Mouse (Mus musculus) midbrain, embryonic 14.5 days (tissue): ENCODE measurements at regions not wholly inside any gene's neighbourhood (a gene's known extent, or its start where the extent isn't known, plus 50 kb on each side); places are given as distances from the start of the nearest gene placed in this dataset.
A peak's percentile ranks its signal among the peaks of the same experiment; 100 is the strongest.

ENCODE experiments used
- ATAC-seq: fragments of 200-750 bp; cut with Nextera tagmentation; 2 replicates; pipeline ENCODE4 v1.8.0; 2017; ENCODE audit warnings: moderate number of reproducible peaks, moderate library complexity; ENCODE audit not compliant: low FRiP score, low TSS enrichment
- DNase-seq: peaks from one replicate; pipeline ENCODE4 v3.0.0-alpha.2; 2015
- H3K27ac ChIP-seq: fragments of 300-500 bp; sonication (generic); replicated peaks from 2 replicates; pipeline ENCODE4 v1.5.1; 2014; ENCODE audit warnings: mild to moderate bottlenecking, low read depth, low read length, moderate library complexity
- H3K27me3 ChIP-seq: fragments of 300-500 bp; sonication (generic); 2 replicates; pipeline ENCODE4 v1.6.1; 2014; ENCODE audit warnings: low read length, control low read depth, mixed read lengths; ENCODE audit not compliant: control insufficient read depth, insufficient read depth
- H3K36me3 ChIP-seq: fragments of 300-500 bp; sonication (generic); 2 replicates; pipeline ENCODE4 v1.6.1; 2014; ENCODE audit warnings: low read length, control low read depth; ENCODE audit not compliant: control insufficient read depth, insufficient read depth
- H3K4me1 ChIP-seq: fragments of 300-500 bp; sonication (generic); 2 replicates; pipeline ENCODE4 v1.6.1; 2014; ENCODE audit warnings: mild to moderate bottlenecking, antibody characterized with exemption, low read length, control low read depth; ENCODE audit not compliant: control insufficient read depth, insufficient read depth
- H3K4me2 ChIP-seq: fragments of 300-500 bp; sonication (generic); 2 replicates; pipeline ENCODE4 v1.6.1; 2014; ENCODE audit warnings: mild to moderate bottlenecking, low read length, moderate library complexity
- H3K4me3 ChIP-seq: fragments of 300-500 bp; sonication (generic); replicated peaks from 2 replicates; pipeline ENCODE4 v1.5.1; 2014; ENCODE audit warnings: low read depth, low read length
- H3K9ac ChIP-seq: fragments of 300-500 bp; sonication (generic); replicated peaks from 2 replicates; pipeline ENCODE4 v1.6.1; 2014; ENCODE audit warnings: mild to moderate bottlenecking, low read length, moderate library complexity
- H3K9me3 ChIP-seq: fragments of 300-500 bp; sonication (generic); 2 replicates; pipeline ENCODE4 v1.6.1; 2016; ENCODE audit warnings: low read length, control low read depth, mixed read lengths; ENCODE audit not compliant: control insufficient read depth
- WGBS: fragments of 180-500 bp; shearing (Covaris S2); extraction: QIAGEN DNeasy Blood & Tissue Kit; methylation state at CpG from one replicate; pipeline ENCODE4 v1.1.7; 2014; 5-methylcytosine and 5-hydroxymethylcytosine counted together

DNA sequence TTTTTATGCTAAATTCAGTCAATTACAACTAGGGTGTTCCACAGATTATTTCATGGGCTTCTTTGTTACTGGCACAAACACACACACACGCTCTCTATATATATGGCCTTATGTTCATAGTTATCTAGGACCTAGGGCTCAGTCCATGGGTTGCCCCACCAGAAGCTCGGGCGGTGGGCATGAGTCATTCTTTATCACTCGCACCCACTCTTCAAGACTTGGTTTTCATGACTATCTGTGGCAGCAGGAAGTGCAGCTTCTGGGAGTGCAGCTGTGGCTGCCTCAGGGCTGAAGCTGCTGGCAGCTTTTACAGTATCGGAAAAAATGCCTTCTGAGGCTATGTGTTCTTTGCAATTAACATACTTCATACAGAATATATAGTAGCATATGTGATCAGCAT is 198.7 kb downstream of the Ipo11 start:
- no peaks in the 10 kb centered on the region for H3K27me3 ChIP-seq
- H3K4me3 ChIP-seq = no peak overlapping the region
- no peak overlapping the region for H3K9ac ChIP-seq
- H3K9me3 ChIP-seq = no peaks in the 10 kb centered on the region
- H3K4me2 ChIP-seq = no peak overlapping the region
- no peak overlapping the region for H3K27ac ChIP-seq
- no peaks in the 10 kb centered on the region for H3K4me1 ChIP-seq
- H3K36me3 ChIP-seq = no peaks in the 10 kb centered on the region
- ATAC-seq = no peak
- WGBS = 93% methylated on average over 5 of the region's 5 CpGs
- DNase-seq = no peak

DNA sequence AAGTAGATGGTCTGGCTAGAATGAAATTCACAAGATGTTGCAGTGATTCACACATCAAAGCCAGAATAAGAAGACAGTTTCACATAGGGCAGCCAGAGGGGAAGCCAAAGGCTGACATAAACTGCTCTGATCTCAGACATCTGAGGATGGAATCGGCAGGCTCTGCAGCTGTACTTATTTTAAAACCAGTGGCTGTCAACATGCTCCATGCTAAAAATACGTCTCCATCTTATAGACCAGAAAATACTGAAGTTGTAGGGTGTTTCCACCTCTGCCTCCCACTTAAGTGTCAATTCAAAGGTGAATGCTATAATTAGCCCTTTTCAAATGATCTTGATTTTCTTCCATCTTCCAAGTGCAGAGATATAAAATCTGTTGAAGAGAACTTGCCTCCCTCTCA is 202.4 kb downstream of the Ipo11 start:
- Histone ChIP-seq H3K4me2 (no peak overlapping the region), H3K36me3 (no peaks in the 10 kb centered on the region), H3K9ac (no peak overlapping the region), H3K9me3 (no peaks in the 10 kb centered on the region), H3K27ac (no peak overlapping the region), H3K27me3 (no peaks in the 10 kb centered on the region), H3K4me3 (no peak overlapping the region), H3K4me1 (no peaks in the 10 kb centered on the region)
- WGBS = 82% methylated on average over 2 of the region's 2 CpGs
- DNase-seq (no peak), ATAC-seq (no peak)

DNA sequence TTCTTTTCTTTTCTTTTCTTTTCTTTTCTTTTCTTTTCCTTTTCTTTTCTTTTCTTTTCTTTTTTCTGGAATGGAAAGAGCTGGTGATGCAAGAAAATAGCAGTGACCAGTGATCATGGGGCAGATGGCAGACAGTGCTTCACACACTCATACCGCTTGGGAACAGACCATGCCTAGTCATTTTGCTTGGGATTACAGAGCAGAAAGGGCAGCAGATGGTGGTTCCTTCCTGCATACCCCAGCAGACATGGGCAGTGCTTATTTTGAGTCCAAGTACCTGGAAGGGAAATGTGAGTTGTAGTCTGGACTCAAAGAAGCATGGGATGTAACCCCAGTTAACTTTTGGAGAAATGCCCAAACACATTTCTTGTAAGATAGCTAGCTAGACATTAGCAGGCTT is 203.9 kb downstream of the Ipo11 start:
- Histone ChIP-seq H3K27me3 (no peaks in the 10 kb centered on the region), H3K9ac (no peak overlapping the region), H3K4me3 (no peak overlapping the region), H3K4me2 (no peak overlapping the region), H3K4me1 (no peaks in the 10 kb centered on the region), H3K27ac (no peak overlapping the region), H3K9me3 (no peaks in the 10 kb centered on the region), H3K36me3 (no peaks in the 10 kb centered on the region)
- DNase-seq = no peak
- 89% methylated on average over 1 of the region's 1 CpGs for WGBS
- no peak for ATAC-seq

DNA sequence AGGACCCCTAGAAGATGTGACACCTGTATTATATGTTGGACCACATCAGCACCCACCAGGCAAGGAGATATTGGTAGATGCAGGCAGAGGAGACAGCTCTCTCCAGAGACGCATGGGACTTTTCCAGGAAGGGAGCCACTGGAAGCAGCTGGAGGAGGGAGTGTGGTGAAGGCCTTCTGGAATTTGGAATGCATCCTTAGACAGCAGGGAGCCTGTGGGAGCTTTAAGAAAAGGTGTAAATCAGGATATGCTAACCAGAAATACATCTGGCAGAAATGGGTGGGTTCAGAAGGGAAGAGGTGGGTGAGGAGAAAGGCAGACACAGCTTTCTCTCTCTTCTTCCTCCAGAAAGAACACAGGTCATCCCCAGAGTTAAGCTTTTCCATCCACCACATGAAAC is 213.4 kb downstream of the Ipo11 start:
- H3K27me3 ChIP-seq = no peaks in the 10 kb centered on the region
- no peak overlapping the region for H3K4me2 ChIP-seq
- no peaks in the 10 kb centered on the region for H3K4me1 ChIP-seq
- no peak overlapping the region for H3K27ac ChIP-seq
- DNase-seq = no peak
- no peak overlapping the region for H3K4me3 ChIP-seq
- H3K9me3 ChIP-seq = no peaks in the 10 kb centered on the region
- no peaks in the 10 kb centered on the region for H3K36me3 ChIP-seq
- H3K9ac ChIP-seq = no peak overlapping the region
- 79% methylated on average over 1 of the region's 1 CpGs for WGBS
- no peak for ATAC-seq

DNA sequence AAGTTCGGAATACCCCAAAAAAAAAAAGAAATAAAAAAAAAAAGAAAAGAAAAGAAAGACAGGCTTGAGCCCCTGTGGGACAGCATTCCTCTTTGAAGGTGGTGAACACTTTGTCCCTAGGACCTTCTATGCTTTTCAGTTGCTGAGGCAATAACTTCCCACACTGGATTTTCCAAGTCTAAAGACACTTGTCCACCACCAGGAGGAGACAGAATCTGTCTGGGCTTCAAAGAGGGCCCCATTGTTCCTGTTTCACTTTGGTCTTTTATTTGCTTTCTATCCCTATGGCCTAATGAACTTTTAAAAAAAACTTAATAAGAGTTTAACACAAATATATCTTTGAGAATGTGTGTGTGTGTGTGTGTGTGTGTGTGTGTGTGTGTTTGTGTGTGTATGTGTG is 215.6 kb downstream of the Ipo11 start:
- Histone ChIP-seq H3K9me3 (no peaks in the 10 kb centered on the region), H3K27me3 (no peaks in the 10 kb centered on the region), H3K4me1 (no peaks in the 10 kb centered on the region), H3K4me2 (no peak overlapping the region), H3K36me3 (no peaks in the 10 kb centered on the region), H3K27ac (no peak overlapping the region), H3K4me3 (no peak overlapping the region), H3K9ac (no peak overlapping the region)
- 90% methylated on average over 1 of the region's 1 CpGs for WGBS
- no peak for ATAC-seq
- no peak for DNase-seq

DNA sequence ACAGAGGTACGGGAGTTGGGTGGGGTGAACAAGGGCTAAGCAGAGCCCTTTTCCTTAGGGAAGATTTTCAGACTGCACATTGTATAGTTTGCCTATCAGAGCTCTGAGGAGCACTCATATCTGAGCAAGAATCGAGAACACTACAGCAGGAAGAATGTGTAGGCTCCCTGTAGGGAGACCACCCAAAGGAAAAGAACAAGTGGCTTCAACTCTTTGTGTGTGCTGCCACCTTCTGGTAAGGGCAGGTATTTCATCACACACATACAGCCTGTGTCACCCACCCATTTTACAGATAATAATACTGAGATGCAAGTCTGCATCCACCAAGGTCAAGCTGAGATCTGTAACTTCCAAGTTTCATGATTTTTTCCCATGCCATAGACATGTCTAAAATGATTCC is 221.0 kb downstream of the Ipo11 start:
- DNase-seq (peak; percentile 33), ATAC-seq (no peak)
- Histone ChIP-seq H3K9ac (no peak overlapping the region), H3K9me3 (no peaks in the 10 kb centered on the region), H3K4me1 (no peaks in the 10 kb centered on the region), H3K27ac (no peak overlapping the region), H3K4me2 (no peak overlapping the region), H3K27me3 (no peaks in the 10 kb centered on the region), H3K4me3 (no peak overlapping the region), H3K36me3 (no peaks in the 10 kb centered on the region)
- 69% methylated on average over 2 of the region's 2 CpGs for WGBS

DNA sequence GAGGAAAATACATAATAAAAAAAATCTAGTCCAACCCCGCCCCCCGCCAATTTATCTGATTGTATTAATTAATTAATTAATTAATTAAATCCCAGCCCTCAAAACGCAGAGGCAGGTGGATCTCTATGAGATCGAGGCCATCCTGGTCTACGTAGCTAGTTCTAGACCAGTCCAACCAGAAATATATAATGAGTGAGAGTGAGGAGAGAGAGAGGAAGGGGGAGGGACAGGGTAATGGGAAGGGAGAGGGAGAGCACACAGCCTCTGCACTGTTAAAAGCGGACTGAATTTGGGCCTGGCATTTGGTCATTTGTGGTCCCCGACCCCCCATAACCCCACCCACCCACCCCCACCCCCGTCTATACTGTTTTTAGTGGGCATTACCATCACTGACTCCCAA is 221.5 kb downstream of the Ipo11 start:
- no peak for ATAC-seq
- H3K36me3 ChIP-seq = no peaks in the 10 kb centered on the region
- H3K9ac ChIP-seq = no peak overlapping the region
- no peaks in the 10 kb centered on the region for H3K27me3 ChIP-seq
- no peaks in the 10 kb centered on the region for H3K4me1 ChIP-seq
- no peak overlapping the region for H3K4me2 ChIP-seq
- H3K27ac ChIP-seq = no peak overlapping the region
- no peak overlapping the region for H3K4me3 ChIP-seq
- H3K9me3 ChIP-seq = no peaks in the 10 kb centered on the region
- no peak for DNase-seq
- 87% methylated on average over 8 of the region's 8 CpGs for WGBS

DNA sequence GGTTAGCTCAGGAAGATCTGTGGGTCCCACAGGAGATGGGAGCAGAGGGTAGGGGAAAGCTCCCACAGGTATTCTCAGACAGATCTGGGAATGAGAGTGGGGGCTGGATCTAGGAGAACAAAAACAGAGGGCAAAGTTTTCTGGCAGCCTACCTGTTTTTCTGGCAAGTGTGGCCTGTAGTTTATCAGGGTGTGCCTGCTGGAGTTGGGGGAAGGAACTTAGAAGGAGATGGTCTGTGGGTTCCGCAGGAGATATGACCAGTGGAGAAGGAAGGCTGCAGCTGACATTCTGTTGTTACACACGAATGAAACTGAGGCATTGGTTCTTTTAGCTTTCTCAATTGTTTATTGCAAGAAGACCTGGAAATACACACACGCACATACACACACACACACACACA is 226.2 kb downstream of the Ipo11 start:
- no peaks in the 10 kb centered on the region for H3K4me1 ChIP-seq
- H3K9ac ChIP-seq = no peak overlapping the region
- H3K4me3 ChIP-seq = no peak overlapping the region
- no peaks in the 10 kb centered on the region for H3K9me3 ChIP-seq
- H3K36me3 ChIP-seq = no peaks in the 10 kb centered on the region
- no peak overlapping the region for H3K4me2 ChIP-seq
- no peaks in the 10 kb centered on the region for H3K27me3 ChIP-seq
- H3K27ac ChIP-seq = no peak overlapping the region
- ATAC-seq (no peak), DNase-seq (no peak)
- WGBS = 84% methylated on average over 3 of the region's 3 CpGs

DNA sequence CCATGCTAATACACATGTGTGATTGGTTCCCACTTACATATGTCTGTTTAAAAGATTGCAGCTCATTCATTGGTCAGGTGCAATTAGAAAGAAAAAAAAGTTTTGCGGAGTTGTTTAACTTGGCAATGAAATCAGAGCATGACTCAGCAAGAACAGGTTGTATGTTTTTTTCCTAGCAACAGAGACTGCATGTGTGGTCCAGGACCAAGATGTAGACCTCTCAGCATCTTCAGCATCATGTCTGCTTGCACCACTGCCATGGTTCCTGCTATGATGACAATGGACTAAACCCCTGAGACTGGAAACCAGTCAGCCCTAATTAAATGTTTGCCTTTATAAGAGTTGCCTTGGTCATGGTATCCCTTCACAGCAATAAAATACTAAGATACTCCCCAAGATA is 236.4 kb downstream of the Ipo11 start:
- no peak for ATAC-seq
- no peak overlapping the region for H3K4me2 ChIP-seq
- no peak overlapping the region for H3K4me3 ChIP-seq
- H3K9me3 ChIP-seq = no peaks in the 10 kb centered on the region
- WGBS = 97% methylated on average over 1 of the region's 1 CpGs
- no peaks in the 10 kb centered on the region for H3K36me3 ChIP-seq
- H3K27ac ChIP-seq = no peak overlapping the region
- no peaks in the 10 kb centered on the region for H3K4me1 ChIP-seq
- no peak for DNase-seq
- no peaks in the 10 kb centered on the region for H3K27me3 ChIP-seq
- H3K9ac ChIP-seq = no peak overlapping the region
